Mouse (Mus musculus) limb, embryonic 15.5 days (tissue): ENCODE results near the gene Shisal1. TPM values are rescaled to one million over a fixed set of nuclear protein-coding genes. Genes with fewer than 3 reads are reported as not detected.

Experiments
- ATAC-seq: fragments of 200-750 bp; cut with Nextera tagmentation; 2 replicates; pipeline ENCODE4 v1.8.0; 2017; ENCODE audit warnings: low read depth, moderate TSS enrichment; ENCODE audit not compliant: insufficient number of reproducible peaks, low FRiP score, low TSS enrichment
- H3K27ac ChIP-seq: fragments of 300-500 bp; sonication (generic); 2 replicates; pipeline ENCODE4 v1.5.1; 2015; ENCODE audit warnings: moderate library complexity, mild to moderate bottlenecking, inconsistent platforms
- H3K27me3 ChIP-seq: fragments of 300-500 bp; sonication (generic); 2 replicates; pipeline ENCODE4 v1.6.1; 2015; ENCODE audit warnings: inconsistent platforms
- H3K36me3 ChIP-seq: fragments of 300-500 bp; sonication (generic); 2 replicates; pipeline ENCODE4 v1.6.1; 2015; ENCODE audit warnings: inconsistent platforms
- H3K4me1 ChIP-seq: fragments of 300-500 bp; sonication (generic); 2 replicates; pipeline ENCODE4 v1.6.1; 2015; ENCODE audit warnings: inconsistent platforms
- H3K4me2 ChIP-seq: fragments of 300-500 bp; sonication (generic); 2 replicates; pipeline ENCODE4 v1.6.1; 2015; ENCODE audit warnings: mild to moderate bottlenecking, inconsistent platforms
- H3K4me3 ChIP-seq: fragments of 300-500 bp; sonication (generic); 2 replicates; pipeline ENCODE4 v1.5.1; 2015; ENCODE audit warnings: mild to moderate bottlenecking, inconsistent platforms
- H3K9ac ChIP-seq: fragments of 300-500 bp; sonication (generic); 2 replicates; pipeline ENCODE4 v1.6.1; 2015; ENCODE audit warnings: inconsistent platforms
- H3K9me3 ChIP-seq: fragments of 300-500 bp; sonication (generic); 2 replicates; pipeline ENCODE4 v1.6.1; 2016; ENCODE audit warnings: inconsistent platforms
- WGBS: fragments of 180-500 bp; shearing (Covaris S2); methylation state at CpG from one replicate; pipeline ENCODE4 v1.1.7; 2015; 5-methylcytosine and 5-hydroxymethylcytosine counted together
- polyA plus RNA-seq: library from polyadenylated mRNA; unstranded; fragments of >200 nt; fragmentation: Nextera tagmentation; extraction: Ambion mirVana; gene quantifications from 2 replicates; pipeline ENCODE4 v1.2.1, GENCODE M21; 2015

The Shisal1 gene
- polyA plus RNA-seq, 1 experiment from 2014 or later: 4.1 TPM

DNA sequence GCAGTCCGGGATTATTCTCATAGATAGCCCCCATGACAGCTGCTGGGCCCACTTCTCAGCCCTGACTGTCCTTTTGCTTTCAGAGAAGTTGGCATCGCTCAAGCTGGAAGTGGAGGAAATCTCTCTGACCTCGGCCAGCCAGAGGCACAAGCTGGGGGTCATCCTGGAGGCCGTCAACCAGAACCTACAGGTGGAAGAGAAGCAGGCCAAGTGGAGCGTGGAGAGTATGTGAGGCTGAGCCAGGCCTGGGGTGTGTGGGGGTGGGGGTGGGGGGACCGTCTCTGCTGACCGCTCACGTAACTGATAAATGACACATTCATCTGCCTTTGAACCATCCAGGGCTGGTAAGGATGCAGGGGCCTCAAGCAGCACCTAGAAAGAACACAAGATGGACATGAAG lies 117.0 kb downstream of the Shisal1 start:
- no peak overlapping the region for H3K9ac ChIP-seq
- no peak overlapping the region for H3K4me2 ChIP-seq
- H3K4me3 ChIP-seq: no peak overlapping the region
- H3K27me3 ChIP-seq: no peaks in the 10 kb centered on the region
- no peak for ATAC-seq
- no peaks in the 10 kb centered on the region for H3K9me3 ChIP-seq
- peaks cover 8% of the 10 kb centered on the region; the same call in 1 of the 2 replicates for H3K4me1 ChIP-seq
- no peaks in the 10 kb centered on the region for H3K36me3 ChIP-seq
- 83% methylated on average over 8 of the region's 8 CpGs for WGBS
- H3K27ac ChIP-seq: no peak overlapping the region

Other genes with a start within 250 kb of the Shisal1 start
- 3.2 and 5.1 TPM in 2 replicates for gene Parvb, start 215.1 kb downstream of the Shisal1 start, polyA plus RNA-seq
- gene Parvg, start 123.1 kb downstream of the Shisal1 start, polyA plus RNA-seq: 3.7 and 4.3 TPM in 2 replicates
- 16.5 and 17.7 TPM in 2 replicates for gene Rtl6, start 110.7 kb upstream of the Shisal1 start, polyA plus RNA-seq
- 34.5 and 36.3 TPM in 2 replicates for gene Prr5, start 222.5 kb upstream of the Shisal1 start, polyA plus RNA-seq